24 mouse cellular contexts compared by ENCODE assay signal in the genomic region with DNA sequence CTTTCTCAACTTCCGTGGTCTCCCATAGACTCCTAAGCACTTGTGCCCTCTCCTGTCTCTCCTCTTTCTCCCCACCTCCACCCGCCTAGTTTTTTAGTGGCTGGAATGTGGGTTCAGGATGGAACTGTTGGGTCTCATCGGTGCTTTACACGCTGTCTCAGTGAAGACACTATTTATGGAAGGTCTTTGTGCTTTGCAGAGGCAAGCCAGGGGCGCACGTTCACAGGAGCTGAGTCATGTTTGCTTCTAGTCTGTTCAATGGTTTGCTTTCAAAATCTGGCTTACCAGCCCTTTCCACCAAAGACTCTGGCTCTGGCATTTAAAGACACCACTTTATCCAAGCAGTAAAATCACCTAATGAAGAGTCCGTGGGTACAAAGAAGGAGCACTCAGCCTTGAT.
A peak's percentile ranks its signal among the peaks of the same experiment; 100 is the strongest.
DNase-seq lines count a peak whose midpoint lies in the region; TF ChIP-seq lines count a peak whose summit lies in the region.
"Had no signal": no experiment of that assay in that cellular context is flagged by ENCODE, and none has a peak within 500 bp of the region (broad histone marks: within the 10 kb centered on the region; RNA-seq: fewer than 3 reads in every experiment).

No protein-coding gene starts in this region.

- no peak for DNase-seq in cerebellum, adult 2 months
- no peak for DNase-seq in cerebellum, adult 9-11 months
- DNase-seq in layer of hippocampus, adult 2 months (ENCODE audit: low spot score in 2 of 2) = no peak
- no peak for DNase-seq in layer of hippocampus, adult 8-10 months (ENCODE audit: low spot score in 2 of 2)
- DNase-seq in right cerebral cortex, adult 18-20 months = peak; percentile 68
- DNase-seq in right cerebral cortex, postnatal 4 days = no peak
- peak; percentile 25 to 50 for DNase-seq in left cerebral cortex, postnatal 36 days (ENCODE audit: low spot score in 2 of 2)
- no peak for DNase-seq in thymus, adult 2 months
- DNase-seq: adrenal gland, postnatal 36 days; cerebellum, adult 11 months; gastrocnemius, postnatal 36 days; heart, adult 2 months; heart, postnatal 14 days; kidney, adult 8-10 months; kidney, postnatal 10 days; liver, postnatal 0 days; thymus, postnatal 25 days had no signal

- intact Hi-C loops in left cerebral cortex, postnatal 36 days (cut with DNase I) = loop anchor here (1.0 kb wide), 1 partner anchor 72 kb away; no protein-coding TSS in a partner anchor

- no peak for TF ChIP-seq CTCF in cerebellum, adult 2 months (IDR thresholded peaks at IDR 0.05; ENCODE audit: borderline replicate concordance, insufficient read depth, low read depth, low read length)
- TF ChIP-seq CTCF in layer of hippocampus, adult 2 months (conservative IDR thresholded peaks at IDR 0.05) = no peak
- no peak for TF ChIP-seq CTCF in thymus, adult 2 months (IDR thresholded peaks at IDR 0.05; ENCODE audit: borderline replicate concordance, control insufficient read depth, extremely low read depth, insufficient read depth, low read length, poor library complexity)

- H3K27ac ChIP-seq in cerebellum, adult 2 months (ENCODE audit: insufficient read depth, low read length) = 0 out of 2 replicates have a peak overlapping the region, but pooled peaks have one; percentile 32
- peak overlapping the region; percentile 18; the same call in 1 of the 2 replicates for H3K27ac ChIP-seq in layer of hippocampus, adult 2 months
- H3K27ac ChIP-seq in thymus, adult 2 months (ENCODE audit: control insufficient read depth, insufficient read depth, low read length) = no peak overlapping the region
- H3K27ac ChIP-seq: embryonic facial prominence, embryonic 12.5 days; forebrain, embryonic 12.5 days; heart, adult 2 months; heart, embryonic 13.5 days; hindbrain, embryonic 13.5 days; limb, embryonic 12.5 days; midbrain, embryonic 10.5 days; stomach, postnatal 0 days had no signal

- no peak for TF ChIP-seq POLR2A in cerebellum, adult 2 months (IDR thresholded peaks at IDR 0.05; ENCODE audit: borderline replicate concordance, insufficient read depth, low read length)
- TF ChIP-seq POLR2A in thymus, adult 2 months (IDR thresholded peaks at IDR 0.05; ENCODE audit: control insufficient read depth, extremely low read depth, insufficient read depth, low read length, poor library complexity) = no peak

- 36% methylated on average over 7 of the region's 7 CpGs for WGBS in cerebellum, adult 2 months
- WGBS in thymus, adult 2 months = 67% methylated on average over 7 of the region's 7 CpGs

- H3K36me3 ChIP-seq in thymus, adult 2 months (ENCODE audit: control insufficient read depth, insufficient read depth, low read length) = no peaks in the 10 kb centered on the region
- H3K36me3 ChIP-seq: embryonic facial prominence, embryonic 12.5 days; forebrain, embryonic 12.5 days; heart, embryonic 13.5 days; hindbrain, embryonic 13.5 days; limb, embryonic 12.5 days; midbrain, embryonic 10.5 days had no signal

- no peak overlapping the region for H3K4me3 ChIP-seq in cerebellum, adult 2 months (replicated peaks; ENCODE audit: insufficient read depth, low read depth, low read length)
- no peak overlapping the region for H3K4me3 ChIP-seq in layer of hippocampus, adult 2 months
- no peak overlapping the region for H3K4me3 ChIP-seq in thymus, adult 2 months (ENCODE audit: control insufficient read depth, insufficient read depth, low read length)
- H3K4me3 ChIP-seq: embryonic facial prominence, embryonic 12.5 days; forebrain, embryonic 12.5 days; heart, adult 2 months; heart, embryonic 13.5 days; hindbrain, embryonic 13.5 days; limb, embryonic 12.5 days; midbrain, embryonic 10.5 days had no signal

- H3K4me1 ChIP-seq in cerebellum, adult 2 months (ENCODE audit: control insufficient read depth, insufficient read depth, low read length) = peaks cover 47% of the 10 kb centered on the region
- no peaks in the 10 kb centered on the region for H3K4me1 ChIP-seq in thymus, adult 2 months (replicated peaks; ENCODE audit: control insufficient read depth, insufficient read depth, low read length)
- H3K4me1 ChIP-seq: embryonic facial prominence, embryonic 12.5 days; forebrain, embryonic 12.5 days; heart, embryonic 13.5 days; limb, embryonic 12.5 days; midbrain, embryonic 10.5 days had no signal

- H3K27me3 ChIP-seq in cerebellum, adult 2 months (ENCODE audit: control insufficient read depth, insufficient read depth, low read length) = no peaks in the 10 kb centered on the region
- no peaks in the 10 kb centered on the region for H3K27me3 ChIP-seq in thymus, adult 2 months (ENCODE audit: control insufficient read depth, insufficient read depth, low read length)
- H3K27me3 ChIP-seq: embryonic facial prominence, embryonic 12.5 days; forebrain, embryonic 12.5 days; heart, embryonic 13.5 days; hindbrain, embryonic 13.5 days; limb, embryonic 12.5 days had no signal

Comparison
In these comparisons a context has a peak if more than half of its experiments do, and no peak if none do; other contexts are left out.
1. DNase-seq: peak in right cerebral cortex, adult 18-20 months (single experiment) and left cerebral cortex, postnatal 36 days (2 of 2); none in cerebellum, adult 2 months (0 of 2), cerebellum, adult 9-11 months (single experiment), layer of hippocampus, adult 2 months (0 of 2), layer of hippocampus, adult 8-10 months (0 of 2), right cerebral cortex, postnatal 4 days (single experiment) and thymus, adult 2 months (single experiment).